Mouse (Mus musculus) macrophage (primary cell): ENCODE measurements around the gene Svop. TPM values are rescaled to one million over a fixed set of nuclear protein-coding genes. Genes with fewer than 3 reads are reported as not detected.

Source experiments
- H3K27ac ChIP-seq: fragments of 350-480 bp; formaldehyde crosslinking; 2 replicates; pipeline ENCODE4 v1.9.0; 2021
- H3K36me3 ChIP-seq: fragments of 350-480 bp; formaldehyde crosslinking; 2 replicates; pipeline ENCODE4 v1.9.0; 2021; ENCODE audit errors: inconsistent target
- H3K4me3 ChIP-seq: fragments of 350-480 bp; formaldehyde crosslinking; 2 replicates; pipeline ENCODE4 v1.9.0; 2021; ENCODE audit errors: inconsistent target
- H3K79me2 ChIP-seq: fragments of 350-480 bp; formaldehyde crosslinking; 2 replicates; pipeline ENCODE4 v1.9.0; 2021; ENCODE audit errors: inconsistent target
- WGBS: methylation state at CpG from one replicate; pipeline ENCODE4 v1.1.7; 2026; ENCODE audit warnings: inconsistent platforms; ENCODE audit not compliant: missing documents; 5-methylcytosine and 5-hydroxymethylcytosine counted together
- polyA plus RNA-seq: library from polyadenylated mRNA; stranded (reverse); fragments of 250-400 nt; gene quantifications from 3 replicates; pipeline ENCODE4 v1.2.4, GENCODE M21; 2018; ENCODE audit warnings: inconsistent platforms

Svop gene
- polyA plus RNA-seq, 1 experiment from 2014 or later, result not detected

DNA sequence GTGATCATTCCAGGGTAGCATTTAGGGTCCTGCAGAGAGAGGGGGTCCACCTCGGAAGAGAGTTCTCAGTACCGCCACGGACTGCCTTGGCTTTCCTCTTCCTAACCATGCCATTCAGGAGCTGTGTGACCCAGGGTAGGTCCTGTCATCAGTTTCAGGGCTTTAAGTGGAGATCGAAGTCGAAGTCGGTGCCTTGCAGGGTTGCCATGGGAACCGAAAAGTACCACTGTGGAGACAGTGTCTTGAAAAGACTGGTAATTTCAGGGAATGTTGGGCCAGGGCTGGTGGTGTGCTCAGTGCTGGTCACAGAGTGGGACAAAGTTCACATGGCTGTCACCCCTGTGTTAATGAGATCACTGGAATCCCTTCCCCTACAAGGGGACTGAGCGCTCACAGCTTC lies 14.4 kb downstream of the Svop start:
- 75% methylated on average over 8 of the region's 8 CpGs for WGBS
- Histone ChIP-seq H3K4me3 (no peak overlapping the region), H3K27ac (no peak overlapping the region), H3K36me3 (no peaks in the 10 kb centered on the region), H3K79me2 (no peaks in the 10 kb centered on the region)

DNA sequence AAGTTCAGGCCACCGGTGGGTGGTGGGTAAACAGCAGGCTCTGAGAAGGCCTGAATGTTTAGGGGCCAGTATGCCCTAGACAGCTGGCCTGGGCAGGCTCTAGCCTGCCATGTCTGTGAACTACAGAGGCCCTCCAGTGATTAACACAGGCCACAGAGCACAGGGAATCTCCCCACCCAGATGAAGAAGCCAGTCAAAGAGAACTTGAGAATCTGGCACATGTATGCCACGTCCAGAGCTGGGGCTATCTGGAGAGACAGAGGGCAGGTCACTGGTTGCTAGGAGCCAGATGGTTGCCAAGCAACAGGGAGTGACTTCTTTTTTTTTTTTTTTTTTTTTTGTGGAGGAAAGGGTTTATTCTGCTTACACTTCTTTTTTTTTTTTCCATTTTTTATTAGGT lies 19.1 kb downstream of the Svop start:
- WGBS, result 72% methylated on average over 2 of the region's 2 CpGs
- Histone ChIP-seq H3K36me3 (no peaks in the 10 kb centered on the region), H3K4me3 (no peak overlapping the region), H3K27ac (no peak overlapping the region), H3K79me2 (no peaks in the 10 kb centered on the region)

DNA sequence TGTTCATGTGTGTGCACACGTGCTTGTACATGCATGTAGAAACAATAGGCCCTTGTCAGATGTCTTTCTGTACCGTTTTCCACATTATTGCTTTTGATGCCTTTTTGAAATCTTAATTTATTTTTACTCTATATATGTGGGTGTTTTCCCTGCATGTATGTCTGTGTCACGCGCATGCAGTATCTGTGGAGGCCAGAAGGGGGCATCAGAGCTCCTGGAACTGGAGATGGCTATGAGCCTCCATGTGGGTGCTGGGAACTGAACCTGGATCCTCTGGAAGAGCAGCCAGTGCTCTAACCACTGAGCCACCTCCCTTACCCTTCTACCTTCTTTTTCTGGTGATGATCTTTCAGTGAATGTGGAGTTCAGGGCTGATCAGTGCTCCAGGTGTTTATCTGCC lies 20.5 kb downstream of the Svop start:
- WGBS, result 100% methylated on average over 4 of the region's 4 CpGs
- H3K27ac ChIP-seq, result no peak overlapping the region
- H3K36me3 ChIP-seq, result no peaks in the 10 kb centered on the region
- H3K79me2 ChIP-seq, result no peaks in the 10 kb centered on the region
- no peak overlapping the region for H3K4me3 ChIP-seq

DNA sequence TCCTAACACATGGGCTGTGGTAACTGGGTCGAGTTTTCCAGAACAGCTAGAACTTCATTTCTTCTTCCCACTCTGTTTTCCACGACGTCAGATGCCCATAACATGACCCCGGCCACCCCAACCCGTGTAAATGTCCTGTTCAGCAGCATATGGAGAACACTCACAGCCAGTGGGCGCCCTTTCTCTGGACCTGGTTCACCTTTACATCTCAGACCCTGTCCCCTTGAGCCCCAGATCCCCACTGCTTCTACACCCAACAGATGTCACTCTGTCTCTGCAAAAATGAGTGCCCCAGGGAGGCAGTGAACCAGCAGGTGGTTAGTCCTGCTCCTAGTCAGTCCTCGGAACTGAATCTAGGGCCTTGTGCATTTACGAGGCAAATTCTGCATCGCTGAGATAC lies 23.4 kb downstream of the Svop start:
- WGBS, result 77% methylated on average over 9 of the region's 9 CpGs

DNA sequence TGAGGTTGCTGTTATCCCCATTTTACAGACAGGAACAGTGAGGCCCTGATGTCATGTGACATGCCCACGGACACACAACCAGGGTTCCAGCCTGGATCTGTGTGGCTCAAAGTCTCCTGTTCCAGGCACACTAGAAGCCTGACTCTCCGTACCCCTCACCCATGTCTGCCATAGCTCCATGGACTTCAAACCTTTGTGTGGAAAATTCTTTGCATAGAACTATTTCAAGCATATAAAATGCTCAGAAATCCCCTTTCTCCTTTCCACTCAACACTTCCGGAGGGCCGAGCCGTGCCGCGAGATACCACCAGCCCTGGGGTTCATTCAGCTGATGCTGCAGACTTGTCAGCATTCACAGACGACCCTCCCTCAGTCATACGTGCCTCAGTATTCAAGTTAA lies 23.8 kb downstream of the Svop start:
- Histone ChIP-seq H3K27ac (no peak overlapping the region), H3K79me2 (no peaks in the 10 kb centered on the region), H3K4me3 (no peak overlapping the region), H3K36me3 (no peaks in the 10 kb centered on the region)
- WGBS, result 79% methylated on average over 9 of the region's 9 CpGs

More for the DNA sequence above, 23.4 kb downstream of the Svop start:
- H3K4me3 ChIP-seq, result no peak overlapping the region
- no peaks in the 10 kb centered on the region for H3K79me2 ChIP-seq
- H3K27ac ChIP-seq, result no peak overlapping the region
- H3K36me3 ChIP-seq, result no peaks in the 10 kb centered on the region

DNA sequence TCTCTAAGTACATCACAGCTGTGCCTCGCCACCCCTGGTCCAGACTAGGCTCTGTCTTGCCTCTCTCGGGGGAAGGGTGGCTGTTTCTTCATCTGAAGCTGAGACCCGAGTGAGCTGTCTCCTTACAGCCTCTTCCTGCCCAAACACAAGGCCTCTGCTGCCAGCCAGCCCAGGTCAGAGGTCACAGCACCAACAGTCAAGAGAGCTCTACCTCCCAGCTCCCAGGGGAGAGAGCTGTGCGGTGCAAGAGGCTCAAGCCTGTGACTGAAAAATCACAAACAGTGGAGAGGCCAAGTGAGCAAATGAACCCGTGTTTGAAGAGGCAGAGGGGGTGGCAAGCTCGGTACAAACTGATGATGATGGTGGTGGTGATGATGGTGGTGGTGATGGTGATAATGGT lies 24.8 kb downstream of the Svop start:
- Histone ChIP-seq H3K27ac (no peak overlapping the region), H3K79me2 (no peaks in the 10 kb centered on the region), H3K4me3 (no peak overlapping the region), H3K36me3 (no peaks in the 10 kb centered on the region)
- 63% methylated on average over 6 of the region's 6 CpGs for WGBS

DNA sequence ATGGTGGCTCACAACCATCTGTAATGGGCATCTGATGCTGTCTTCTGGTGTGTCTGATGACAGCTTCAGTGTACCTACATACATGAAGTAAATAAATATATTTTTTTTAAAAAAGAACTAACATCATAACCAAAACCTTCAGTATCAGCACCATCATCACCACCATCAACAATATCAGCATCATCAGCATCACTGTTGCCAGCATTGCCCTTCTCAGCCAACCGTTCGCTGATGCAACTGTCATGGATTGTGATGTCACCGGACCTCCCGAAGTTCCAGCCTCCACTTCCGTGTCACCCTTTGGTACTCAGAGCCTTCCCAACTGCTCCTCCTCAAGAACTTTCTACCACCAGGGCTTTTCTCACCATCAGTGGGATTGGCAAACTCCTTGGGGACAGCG lies 26.2 kb downstream of the Svop start, which contains the start of gene Usp30:
Gene Usp30, plus strand, starts transcription at position 301 of the 400 bp plus-strand sequence.
- WGBS, result 91% methylated on average over 6 of the region's 6 CpGs
- H3K27ac ChIP-seq, result no peak within 1 kb of the TSS
- no peaks in the 10 kb centered on the region for H3K79me2 ChIP-seq
- H3K36me3 ChIP-seq, result no peaks in the 10 kb centered on the region
- H3K4me3 ChIP-seq, result no peak within 1 kb of the TSS

DNA sequence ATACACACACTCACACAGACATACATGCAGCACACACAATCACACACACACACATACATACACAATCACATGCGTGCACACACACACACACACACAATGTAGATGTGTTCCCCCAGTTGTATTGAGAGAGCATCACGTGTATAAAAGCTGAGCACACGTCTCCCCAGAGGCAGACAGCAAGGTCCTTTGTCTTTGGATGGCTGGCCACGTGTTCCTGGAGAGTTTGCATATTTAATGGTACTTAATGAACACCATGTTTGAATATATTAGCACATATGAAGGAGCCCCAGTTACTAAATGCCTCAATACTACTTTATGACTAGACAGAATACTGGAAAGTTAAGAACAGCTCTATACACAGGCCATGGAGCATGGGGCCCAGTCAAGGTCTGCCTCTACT lies 27.4 kb downstream of the Svop start:
- Histone ChIP-seq H3K4me3 (no peak overlapping the region), H3K36me3 (no peaks in the 10 kb centered on the region), H3K79me2 (no peaks in the 10 kb centered on the region), H3K27ac (no peak overlapping the region)
- 73% methylated on average over 3 of the region's 4 CpGs for WGBS

DNA sequence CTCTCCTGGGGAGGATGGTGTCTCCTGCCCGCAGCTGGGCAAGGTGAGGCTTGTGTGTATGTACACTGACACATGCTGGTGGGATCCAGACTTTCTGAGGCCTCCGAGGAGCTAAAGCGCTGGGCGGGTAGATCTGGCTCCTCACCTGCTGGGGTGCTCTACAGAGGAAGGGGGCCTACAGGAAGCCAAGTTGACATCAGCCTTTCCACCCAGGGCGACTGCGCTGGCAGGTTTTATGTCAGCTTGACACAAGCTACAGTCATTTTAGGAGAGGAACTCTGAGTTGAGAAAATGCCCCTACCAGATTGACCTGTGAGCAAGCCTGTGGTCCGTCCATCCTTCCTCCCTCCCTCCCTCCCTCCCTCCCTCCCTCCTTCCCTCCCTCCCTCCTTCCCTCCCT lies 29.7 kb downstream of the Svop start:
- H3K4me3 ChIP-seq, result no peak overlapping the region
- H3K36me3 ChIP-seq, result no peaks in the 10 kb centered on the region
- 15% methylated on average over 6 of the region's 7 CpGs for WGBS
- H3K79me2 ChIP-seq, result no peaks in the 10 kb centered on the region
- no peak overlapping the region for H3K27ac ChIP-seq

DNA sequence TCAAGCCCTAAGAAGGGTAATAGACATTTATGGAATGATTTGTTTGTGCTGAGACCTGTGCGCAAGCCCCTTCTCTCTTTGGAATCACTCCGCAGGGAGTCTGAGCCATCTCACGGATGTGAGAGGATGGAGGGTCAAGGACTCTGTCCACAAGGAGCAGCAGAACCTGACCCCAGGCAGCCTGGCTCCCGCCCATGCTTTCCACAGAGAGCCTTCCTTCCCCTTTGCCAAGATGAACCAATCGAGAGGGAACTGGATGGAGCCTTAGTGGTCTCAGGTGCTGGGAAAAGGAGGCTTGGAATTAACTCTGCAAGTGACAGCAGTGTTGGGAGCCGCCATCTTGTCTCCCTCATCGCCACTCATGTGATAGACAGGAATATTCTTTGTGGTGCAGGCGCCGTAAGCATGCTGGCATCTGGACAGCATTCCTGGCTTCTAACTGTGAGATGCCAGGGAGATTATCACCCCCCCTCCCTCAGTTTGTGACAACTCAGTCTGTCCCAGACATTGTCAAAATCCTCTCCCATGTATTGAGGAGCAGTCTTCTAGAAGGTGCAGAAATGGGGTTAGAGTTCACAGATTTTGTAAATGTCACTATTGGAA lies 34.1 kb downstream of the Svop start:
- Histone ChIP-seq H3K79me2 (no peaks in the 10 kb centered on the region), H3K27ac (no peak overlapping the region), H3K4me3 (no peak overlapping the region), H3K36me3 (no peaks in the 10 kb centered on the region)
- WGBS, result 81% methylated on average over 9 of the region's 9 CpGs

DNA sequence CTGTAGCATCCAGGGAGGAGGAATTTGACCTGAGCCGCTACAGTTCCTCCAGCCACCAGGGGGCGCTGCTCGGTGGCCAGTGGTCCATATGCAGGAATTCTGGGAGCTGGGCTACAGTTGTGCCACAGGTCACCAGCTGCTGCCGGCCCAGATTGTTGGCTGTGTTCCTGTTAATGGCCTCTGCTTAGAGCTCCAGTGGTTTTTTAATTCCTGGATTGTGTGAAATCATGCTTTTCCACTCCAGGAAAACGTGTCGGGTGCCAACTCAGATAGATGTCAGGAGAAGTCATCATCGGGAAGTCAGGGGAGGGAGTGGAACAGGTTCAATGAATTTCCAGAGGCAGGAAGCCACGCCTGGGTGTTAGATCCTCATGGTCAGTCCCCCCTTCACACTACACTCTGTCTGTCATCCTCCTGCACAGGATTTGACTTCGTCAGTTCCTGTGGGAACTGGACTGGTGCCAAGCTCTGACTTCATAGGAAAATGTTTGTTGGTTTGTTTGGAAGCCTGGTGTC lies 39.1 kb downstream of the Svop start:
- H3K36me3 ChIP-seq, result no peaks in the 10 kb centered on the region
- no peak overlapping the region for H3K27ac ChIP-seq
- 23% methylated on average over 9 of the region's 9 CpGs for WGBS
- no peak overlapping the region for H3K4me3 ChIP-seq
- no peaks in the 10 kb centered on the region for H3K79me2 ChIP-seq

DNA sequence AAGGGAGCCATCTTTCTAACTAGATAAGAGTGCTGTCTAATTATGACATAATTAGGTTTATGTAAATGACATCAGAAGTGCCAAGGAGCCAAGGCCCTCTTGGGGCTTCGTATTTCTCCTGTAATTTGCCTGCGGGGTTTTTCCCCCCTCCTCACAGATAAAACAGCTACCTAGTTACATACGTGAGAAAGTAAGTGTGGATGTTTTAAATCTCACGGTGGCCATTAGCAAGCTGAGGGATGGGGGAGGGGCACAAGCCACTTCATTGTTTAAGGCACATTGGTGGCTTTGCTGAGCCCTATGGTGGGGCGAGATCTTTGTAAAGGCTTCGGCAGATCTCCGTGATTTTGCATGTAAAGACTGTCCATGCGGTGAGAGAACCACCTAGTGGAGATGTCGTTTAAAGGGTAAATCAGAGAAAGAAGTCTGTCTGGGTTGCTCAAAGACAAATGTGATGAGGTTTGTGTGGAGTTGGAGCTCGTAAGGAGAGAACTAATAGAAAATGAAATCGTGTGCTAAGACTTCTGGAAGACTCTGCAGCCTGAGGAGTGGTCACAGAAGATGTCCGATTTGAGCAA lies 42.5 kb downstream of the Svop start:
- H3K27ac ChIP-seq, result no peak overlapping the region
- H3K36me3 ChIP-seq, result no peaks in the 10 kb centered on the region
- H3K4me3 ChIP-seq, result no peak overlapping the region
- WGBS, result 61% methylated on average over 12 of the region's 12 CpGs
- H3K79me2 ChIP-seq, result no peaks in the 10 kb centered on the region

DNA sequence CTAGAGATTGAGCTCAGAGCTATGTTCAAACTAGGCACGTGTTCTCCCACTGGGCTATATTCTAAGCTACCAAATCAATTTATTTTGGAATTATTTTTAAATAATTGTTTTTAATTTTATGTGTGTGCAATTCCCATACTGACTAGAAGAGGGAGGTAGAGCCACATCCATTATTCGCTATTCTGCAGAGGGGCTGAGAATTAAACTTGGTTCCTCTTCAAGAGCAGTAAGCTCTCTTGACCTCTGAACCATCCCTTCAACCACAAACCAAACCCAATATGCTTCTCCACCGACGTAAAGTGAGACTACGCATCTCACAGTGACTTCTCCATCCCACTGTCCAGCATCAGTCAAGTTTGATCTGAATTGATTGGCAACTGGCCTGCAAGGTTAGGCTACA lies 44.2 kb downstream of the Svop start:
- H3K4me3 ChIP-seq, result no peak overlapping the region
- no peak overlapping the region for H3K27ac ChIP-seq
- H3K36me3 ChIP-seq, result no peaks in the 10 kb centered on the region
- 54% methylated on average over 5 of the region's 5 CpGs for WGBS
- no peaks in the 10 kb centered on the region for H3K79me2 ChIP-seq

DNA sequence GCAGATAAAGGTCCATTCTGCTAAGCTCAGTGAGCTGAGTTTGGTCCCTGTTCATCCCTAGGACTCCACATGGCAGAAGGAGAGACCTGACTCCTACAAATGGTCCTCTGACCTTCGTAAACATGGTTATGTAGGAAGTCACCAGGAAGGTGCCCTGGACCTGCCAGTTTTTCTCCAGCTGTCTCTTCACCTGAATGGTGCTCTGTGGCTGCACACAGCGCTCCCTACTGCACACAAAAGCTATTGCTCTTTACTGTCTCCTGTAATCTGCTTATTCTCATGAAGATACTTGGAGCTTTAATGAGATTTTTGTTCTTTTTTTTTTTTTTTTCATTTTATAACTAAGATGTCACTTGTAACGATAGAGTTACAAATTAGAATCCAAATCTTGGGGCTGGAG lies 44.8 kb downstream of the Svop start:
- 81% methylated on average over 3 of the region's 3 CpGs for WGBS
- no peaks in the 10 kb centered on the region for H3K79me2 ChIP-seq
- no peaks in the 10 kb centered on the region for H3K36me3 ChIP-seq
- no peak overlapping the region for H3K4me3 ChIP-seq
- H3K27ac ChIP-seq, result no peak overlapping the region

DNA sequence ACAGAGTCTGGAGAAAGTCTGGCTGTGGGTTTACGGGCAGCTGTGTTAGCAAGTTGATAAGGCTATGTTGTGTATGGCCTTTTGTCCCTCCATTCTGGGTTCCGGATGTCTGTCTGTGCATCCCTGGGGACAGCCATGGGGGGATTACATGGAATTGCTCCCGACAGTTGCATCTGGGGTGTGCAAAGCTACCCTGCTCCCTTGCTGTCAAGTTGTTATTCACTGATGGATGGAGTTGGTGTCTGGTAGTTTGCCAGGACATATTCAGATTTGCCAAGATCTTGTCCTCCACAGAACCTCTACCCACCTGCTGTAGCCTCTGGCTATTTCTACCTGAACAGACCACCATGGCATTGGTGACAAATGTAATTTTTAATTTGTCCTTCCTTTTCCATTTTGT lies 45.2 kb downstream of the Svop start:
- WGBS, result 54% methylated on average over 3 of the region's 3 CpGs
- Histone ChIP-seq H3K4me3 (no peak overlapping the region), H3K27ac (no peak overlapping the region), H3K79me2 (no peaks in the 10 kb centered on the region), H3K36me3 (no peaks in the 10 kb centered on the region)

DNA sequence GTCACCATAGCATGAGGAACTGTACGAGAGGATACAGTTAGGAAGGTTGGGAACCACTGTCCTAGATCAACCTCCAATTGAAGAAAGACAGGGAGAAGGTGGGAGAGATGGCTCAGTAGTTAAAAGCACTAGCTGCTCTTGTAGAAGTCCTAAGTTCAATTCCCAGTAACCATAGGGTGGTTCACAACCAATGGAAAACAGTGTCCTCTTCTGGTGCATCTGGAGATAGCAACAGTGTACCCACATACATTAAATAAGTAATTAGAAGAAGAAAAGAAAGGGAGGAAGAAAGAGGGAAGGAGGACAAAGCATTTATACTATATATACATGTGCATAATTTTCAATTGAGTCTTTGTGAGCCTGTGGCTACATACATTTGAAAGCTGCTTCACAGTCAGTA lies 46.2 kb downstream of the Svop start:
- Histone ChIP-seq H3K4me3 (no peak overlapping the region), H3K79me2 (no peaks in the 10 kb centered on the region), H3K27ac (no peak overlapping the region), H3K36me3 (no peaks in the 10 kb centered on the region)
- 33% methylated on average over 1 of the region's 1 CpGs for WGBS
